Mouse (Mus musculus) neural tube, embryonic 12.5 days (tissue): ENCODE measurements around the gene BC035044. TPM values are rescaled to one million over a fixed set of nuclear protein-coding genes. Genes with fewer than 3 reads are reported as not detected.

Experiments used
- ATAC-seq: fragments of 200-750 bp; cut with Nextera tagmentation; 2 replicates; pipeline ENCODE4 v1.8.0; 2017; ENCODE audit warnings: low read depth, mild to moderate bottlenecking, moderate TSS enrichment, moderate library complexity; ENCODE audit not compliant: low FRiP score
- H3K27ac ChIP-seq: fragments of 300-500 bp; sonication (generic); 2 replicates; pipeline ENCODE4 v1.5.1; 2016
- H3K27me3 ChIP-seq: fragments of 300-500 bp; sonication (generic); replicated peaks from 2 replicates; pipeline ENCODE4 v1.6.1; 2016; ENCODE audit warnings: mild to moderate bottlenecking
- H3K36me3 ChIP-seq: fragments of 300-500 bp; sonication (generic); 2 replicates; pipeline ENCODE4 v1.6.1; 2016; ENCODE audit warnings: mild to moderate bottlenecking
- H3K4me1 ChIP-seq: fragments of 300-500 bp; sonication (generic); 2 replicates; pipeline ENCODE4 v1.6.1; 2016
- H3K4me2 ChIP-seq: fragments of 300-500 bp; sonication (generic); replicated peaks from 2 replicates; pipeline ENCODE4 v1.6.1; 2016; ENCODE audit warnings: mild to moderate bottlenecking
- H3K4me3 ChIP-seq: fragments of 300-500 bp; sonication (generic); 2 replicates; pipeline ENCODE4 v1.5.1; 2016
- H3K9ac ChIP-seq: fragments of 300-500 bp; sonication (generic); 2 replicates; pipeline ENCODE4 v1.6.1; 2016; ENCODE audit warnings: mild to moderate bottlenecking
- H3K9me3 ChIP-seq: fragments of 300-500 bp; sonication (generic); 2 replicates; pipeline ENCODE4 v1.6.1; 2016; ENCODE audit warnings: mild to moderate bottlenecking
- WGBS: fragments of 180-500 bp; shearing (Covaris S2); methylation state at CpG from one replicate; pipeline ENCODE4 v1.1.7; 2016; 5-methylcytosine and 5-hydroxymethylcytosine counted together
- polyA plus RNA-seq: library from polyadenylated mRNA; unstranded; fragments of >200 nt; fragmentation: Nextera tagmentation; extraction: Ambion mirVana; gene quantifications from 2 replicates; pipeline ENCODE4 v1.2.1, GENCODE M21; 2016

BC035044 gene
- polyA plus RNA-seq, 1 experiment from 2014 or later: 0.80 TPM

DNA sequence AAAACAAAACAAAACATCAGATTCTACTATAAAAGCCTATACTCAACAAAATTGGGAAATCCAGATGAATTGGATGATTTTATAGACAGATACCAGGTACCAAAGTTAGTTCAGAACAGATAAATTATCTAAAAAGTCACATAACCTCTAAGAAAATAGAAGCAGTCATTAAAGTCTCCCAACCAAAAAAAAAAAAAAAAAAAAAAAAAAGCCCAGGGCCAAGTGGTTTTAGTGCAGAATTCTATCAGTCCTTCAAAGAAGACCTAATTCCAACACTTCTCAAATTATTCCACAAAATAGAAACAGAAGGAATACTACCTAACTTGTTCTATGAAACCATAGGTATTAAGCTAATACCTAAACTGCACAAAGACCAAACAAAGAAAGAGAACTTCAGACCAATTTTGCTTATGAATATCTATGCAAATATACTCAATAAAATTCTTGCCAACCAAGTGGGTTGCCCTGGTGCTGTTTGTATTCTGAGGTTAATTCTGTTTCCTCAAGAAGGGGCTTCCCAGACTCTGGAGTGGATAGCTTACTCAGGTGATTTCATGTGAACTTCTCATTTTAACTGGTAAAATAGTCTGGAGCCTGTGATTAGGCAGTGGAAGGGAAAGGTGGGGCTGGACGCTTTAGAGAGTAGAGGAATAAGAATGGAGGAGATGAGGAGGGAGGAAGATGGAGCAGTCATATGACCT is 18.9 kb downstream of the BC035044 start:
- H3K4me2 ChIP-seq: no peak overlapping the region
- H3K9ac ChIP-seq: no peak overlapping the region
- H3K27ac ChIP-seq: no peak overlapping the region
- no peaks in the 10 kb centered on the region for H3K4me1 ChIP-seq
- ATAC-seq: no peak
- WGBS: 76% methylated on average over 1 of the region's 1 CpGs
- H3K27me3 ChIP-seq: no peaks in the 10 kb centered on the region
- H3K36me3 ChIP-seq: no peaks in the 10 kb centered on the region
- H3K4me3 ChIP-seq: no peak overlapping the region
- peaks cover 5% of the 10 kb centered on the region for H3K9me3 ChIP-seq

- no peak overlapping the region for H3K9ac ChIP-seq
Observed at GRCm38 (mm10) chr6:128868861-128869260, 22.1 kb downstream of the BC035044 start.

DNA sequence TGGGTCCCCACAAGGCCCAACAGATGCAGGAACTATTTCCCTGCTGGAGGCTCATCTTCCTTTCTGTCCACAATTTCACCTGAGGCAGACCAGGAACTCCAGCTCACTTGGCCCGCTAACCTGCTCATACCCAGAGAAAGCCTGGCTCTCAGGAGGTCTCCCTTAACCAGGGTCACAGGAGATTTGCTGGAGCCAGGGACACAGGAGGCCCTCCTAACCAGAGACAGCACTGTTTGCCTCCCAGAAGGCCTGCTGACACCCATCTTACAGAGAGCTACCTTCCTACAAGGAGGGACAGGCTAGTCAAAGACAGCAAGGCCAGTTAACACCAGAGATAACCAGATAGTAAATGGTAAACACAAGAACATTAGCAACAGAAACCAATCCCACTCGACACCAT is 33.0 kb downstream of the BC035044 start:
- 90% methylated on average over 2 of the region's 2 CpGs for WGBS
- Histone ChIP-seq H3K9ac (no peak overlapping the region), H3K36me3 (no peaks in the 10 kb centered on the region), H3K9me3 (no peaks in the 10 kb centered on the region), H3K4me1 (no peaks in the 10 kb centered on the region; the same call in 1 of the 2 replicates), H3K4me2 (no peak overlapping the region), H3K27ac (no peak overlapping the region), H3K4me3 (no peak overlapping the region), H3K27me3 (no peaks in the 10 kb centered on the region)
- ATAC-seq: no peak

More at GRCm38 (mm10) chr6:128868861-128869260, 22.1 kb downstream of the BC035044 start:
- no peaks in the 10 kb centered on the region for H3K27me3 ChIP-seq
- H3K27ac ChIP-seq: no peak overlapping the region
- ATAC-seq: no peak
- WGBS: 11% methylated on average over 3 of the region's 3 CpGs
- H3K4me2 ChIP-seq: no peak overlapping the region
- H3K4me3 ChIP-seq: no peak overlapping the region
- no peaks in the 10 kb centered on the region for H3K36me3 ChIP-seq
- no peaks in the 10 kb centered on the region for H3K9me3 ChIP-seq
- H3K4me1 ChIP-seq: no peaks in the 10 kb centered on the region

- Histone ChIP-seq H3K9ac (no peak overlapping the region), H3K9me3 (no peaks in the 10 kb centered on the region), H3K4me1 (no peaks in the 10 kb centered on the region; the same call in 1 of the 2 replicates), H3K4me2 (no peak overlapping the region), H3K36me3 (no peaks in the 10 kb centered on the region), H3K27ac (no peak overlapping the region), H3K4me3 (no peak overlapping the region), H3K27me3 (no peaks in the 10 kb centered on the region)
- WGBS: 73% methylated on average over 5 of the region's 5 CpGs
- ATAC-seq: no peak
Observed at GRCm38 (mm10) chr6:128856250-128856649, 34.7 kb downstream of the BC035044 start.

DNA sequence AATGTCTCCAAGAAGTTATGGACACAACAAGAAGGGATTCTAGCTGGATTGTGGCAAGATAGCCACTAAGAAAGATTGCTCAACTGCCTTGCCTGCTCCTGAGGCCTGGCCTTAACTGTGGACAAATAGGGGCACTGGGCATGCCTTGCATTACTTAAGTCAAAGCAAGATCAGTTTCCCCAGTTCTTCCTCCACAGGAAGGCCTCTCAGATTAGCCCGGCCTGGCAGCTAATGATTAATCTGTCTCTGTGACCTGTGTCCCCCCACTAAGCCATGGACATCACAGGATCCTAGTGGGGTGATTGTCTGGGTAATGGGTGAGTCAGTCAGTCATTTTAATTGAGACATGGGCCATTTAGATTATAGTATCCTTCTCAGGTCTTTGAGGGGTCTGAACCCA is 35.4 kb downstream of the BC035044 start:
- H3K36me3 ChIP-seq: no peaks in the 10 kb centered on the region
- no peaks in the 10 kb centered on the region for H3K9me3 ChIP-seq
- H3K9ac ChIP-seq: no peak overlapping the region
- no peak for ATAC-seq
- H3K27me3 ChIP-seq: no peaks in the 10 kb centered on the region
- no peaks in the 10 kb centered on the region; the same call in 1 of the 2 replicates for H3K4me1 ChIP-seq
- H3K27ac ChIP-seq: no peak overlapping the region
- H3K4me3 ChIP-seq: no peak overlapping the region
- H3K4me2 ChIP-seq: no peak overlapping the region
- 84% methylated on average over 1 of the region's 1 CpGs for WGBS

GRCm38 (mm10) chr6:128854895-128855294 is 36.0 kb downstream of the BC035044 start:
- Histone ChIP-seq H3K4me1 (no peaks in the 10 kb centered on the region; the same call in 1 of the 2 replicates), H3K27me3 (no peaks in the 10 kb centered on the region), H3K4me2 (no peak overlapping the region), H3K9ac (no peak overlapping the region), H3K9me3 (no peaks in the 10 kb centered on the region), H3K36me3 (no peaks in the 10 kb centered on the region), H3K27ac (no peak overlapping the region), H3K4me3 (no peak overlapping the region)
- WGBS: 96% methylated on average over 3 of the region's 3 CpGs
- no peak for ATAC-seq

DNA sequence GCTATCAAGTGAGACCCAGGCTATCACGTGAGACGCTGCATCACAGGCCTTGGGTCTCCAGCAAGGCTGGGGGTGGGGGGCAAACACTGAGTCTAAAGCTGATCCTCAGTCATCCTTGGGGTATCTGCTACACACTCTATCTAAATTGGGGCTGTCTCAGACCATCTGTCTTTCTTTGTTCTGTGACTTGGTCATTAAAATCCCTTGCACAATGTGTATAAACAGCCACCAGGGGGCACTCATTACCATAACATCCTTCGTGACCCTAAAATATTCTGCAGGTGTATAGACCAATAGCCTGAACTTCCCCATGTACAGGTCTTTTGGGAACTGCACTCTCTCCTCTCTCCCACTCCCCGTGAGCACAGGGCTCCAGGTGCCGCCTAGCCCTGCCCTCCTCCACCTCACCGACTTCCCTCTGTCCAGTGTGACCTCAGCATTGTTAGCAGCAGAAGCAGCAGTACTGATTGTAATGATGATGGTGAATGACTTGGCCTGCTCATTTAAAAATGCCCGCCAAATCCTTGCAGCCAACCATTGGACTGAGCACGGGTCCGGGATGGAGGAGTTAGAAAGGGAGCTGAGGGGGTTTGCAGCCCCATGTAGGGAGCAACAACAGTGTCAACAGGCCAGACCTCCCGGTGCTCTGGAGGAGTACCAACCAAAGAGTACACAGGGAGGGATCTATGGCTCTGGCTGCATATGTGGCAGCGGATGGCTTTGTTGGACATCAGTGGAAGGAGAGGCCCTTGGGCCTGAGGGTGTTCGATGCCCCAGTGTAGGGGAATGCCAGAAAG is 36.7 kb downstream of the BC035044 start:
- H3K9ac ChIP-seq: no peak overlapping the region
- H3K4me2 ChIP-seq: peak overlapping the region; percentile 27; the same call in 1 of the 2 replicates
- no peak overlapping the region for H3K27ac ChIP-seq
- H3K9me3 ChIP-seq: no peaks in the 10 kb centered on the region
- no peaks in the 10 kb centered on the region; the same call in 1 of the 2 replicates for H3K4me1 ChIP-seq
- no peak overlapping the region for H3K4me3 ChIP-seq
- peak; percentile 76 for ATAC-seq
- H3K36me3 ChIP-seq: no peaks in the 10 kb centered on the region
- H3K27me3 ChIP-seq: no peaks in the 10 kb centered on the region
- WGBS: 45% methylated on average over 12 of the region's 12 CpGs

- Histone ChIP-seq H3K27me3 (no peaks in the 10 kb centered on the region), H3K9ac (no peak overlapping the region), H3K36me3 (no peaks in the 10 kb centered on the region), H3K4me2 (no peak overlapping the region), H3K9me3 (no peaks in the 10 kb centered on the region), H3K4me1 (no peaks in the 10 kb centered on the region; the same call in 1 of the 2 replicates), H3K4me3 (no peak overlapping the region), H3K27ac (no peak overlapping the region)
- 90% methylated on average over 3 of the region's 3 CpGs for WGBS
- no peak for ATAC-seq
Observed at GRCm38 (mm10) chr6:128852766-128853165, 38.2 kb downstream of the BC035044 start.

- H3K9ac ChIP-seq: no peak overlapping the region
- no peak overlapping the region for H3K4me3 ChIP-seq
- no peaks in the 10 kb centered on the region for H3K36me3 ChIP-seq
- no peak overlapping the region for H3K27ac ChIP-seq
- no peaks in the 10 kb centered on the region; the same call in 1 of the 2 replicates for H3K4me1 ChIP-seq
- 84% methylated on average over 2 of the region's 2 CpGs for WGBS
- no peak overlapping the region for H3K4me2 ChIP-seq
- H3K9me3 ChIP-seq: no peaks in the 10 kb centered on the region
- ATAC-seq: no peak
- no peaks in the 10 kb centered on the region for H3K27me3 ChIP-seq
Observed at GRCm38 (mm10) chr6:128851151-128851550, 39.8 kb downstream of the BC035044 start.

DNA sequence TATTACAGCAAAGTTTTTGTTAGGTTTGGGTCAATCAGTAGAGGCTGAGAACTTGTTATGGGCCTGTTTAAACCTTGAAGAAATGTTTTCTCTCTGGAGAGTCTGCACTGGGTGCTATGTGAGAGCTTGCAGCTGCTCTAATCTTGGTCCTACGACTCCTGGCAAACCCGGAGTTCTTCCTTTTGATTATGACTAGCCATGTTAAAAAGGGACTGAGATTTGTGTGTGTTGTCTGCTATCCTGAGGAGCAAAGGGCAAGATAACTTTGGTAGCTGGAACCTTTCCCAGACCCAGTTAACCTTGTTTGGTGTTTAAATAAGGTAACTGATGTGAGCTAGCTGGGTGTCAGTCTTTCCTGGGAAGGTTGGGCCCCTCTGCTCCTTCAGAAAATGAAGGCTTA is 40.3 kb downstream of the BC035044 start:
- no peaks in the 10 kb centered on the region for H3K4me1 ChIP-seq
- no peaks in the 10 kb centered on the region for H3K9me3 ChIP-seq
- no peak overlapping the region for H3K9ac ChIP-seq
- 73% methylated on average over 2 of the region's 2 CpGs for WGBS
- no peak overlapping the region for H3K4me3 ChIP-seq
- no peak overlapping the region for H3K4me2 ChIP-seq
- no peaks in the 10 kb centered on the region for H3K27me3 ChIP-seq
- H3K36me3 ChIP-seq: no peaks in the 10 kb centered on the region
- H3K27ac ChIP-seq: no peak overlapping the region
- ATAC-seq: no peak

DNA sequence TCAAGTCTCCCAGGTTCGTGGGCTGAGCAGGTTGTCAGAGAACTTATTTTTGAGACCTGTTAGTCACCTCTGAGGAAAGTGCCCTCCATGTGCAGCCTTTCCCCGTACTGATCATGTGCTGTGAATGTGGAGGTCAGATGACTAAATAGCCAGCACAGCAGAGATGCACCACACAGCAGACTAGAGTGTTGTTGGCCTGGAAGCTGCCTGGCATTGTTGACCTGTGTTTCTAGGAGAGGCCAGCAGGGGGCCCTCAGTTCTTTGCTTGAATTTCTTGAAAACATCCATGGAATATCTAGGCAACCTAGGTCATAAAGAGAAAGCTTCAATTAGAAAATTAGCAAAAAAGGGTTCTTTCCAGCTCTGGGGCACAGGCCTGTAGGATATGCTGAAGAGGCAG is 41.0 kb downstream of the BC035044 start:
- Histone ChIP-seq H3K9ac (no peak overlapping the region), H3K27me3 (no peaks in the 10 kb centered on the region), H3K4me1 (no peaks in the 10 kb centered on the region), H3K9me3 (no peaks in the 10 kb centered on the region), H3K4me2 (no peak overlapping the region), H3K4me3 (no peak overlapping the region), H3K27ac (no peak overlapping the region), H3K36me3 (no peaks in the 10 kb centered on the region)
- ATAC-seq: no peak
- WGBS: 59% methylated on average over 2 of the region's 2 CpGs

DNA sequence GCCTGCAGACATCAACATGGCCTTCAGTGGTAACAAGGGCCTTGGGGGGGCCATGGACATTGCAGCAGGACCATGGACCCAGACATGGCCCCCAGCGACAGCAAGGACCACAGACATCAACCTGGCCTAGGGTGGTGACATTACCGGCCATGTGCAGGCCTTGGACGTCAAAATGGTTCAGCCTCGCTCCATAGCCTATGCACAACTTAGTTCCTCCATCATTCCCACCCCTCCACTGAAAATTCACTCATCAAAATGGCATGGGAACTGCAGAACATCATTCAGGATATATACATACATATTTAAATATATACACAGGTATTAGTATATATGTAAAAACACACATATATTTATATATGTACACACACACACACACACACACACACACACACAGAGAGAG is 43.5 kb downstream of the BC035044 start:
- Histone ChIP-seq H3K4me3 (no peak overlapping the region), H3K4me1 (no peaks in the 10 kb centered on the region), H3K27me3 (no peaks in the 10 kb centered on the region), H3K9me3 (no peaks in the 10 kb centered on the region), H3K4me2 (no peak overlapping the region), H3K36me3 (no peaks in the 10 kb centered on the region), H3K9ac (no peak overlapping the region), H3K27ac (no peak overlapping the region)
- WGBS: 91% methylated on average over 4 of the region's 4 CpGs
- ATAC-seq: no peak
